Mouse (Mus musculus) stomach, postnatal 0 days (tissue): Measurements from ENCODE around the gene Pcp4l1. TPM values are rescaled to one million over a fixed set of nuclear protein-coding genes. Genes with fewer than 3 reads are reported as not detected.
"Not testable (repeated sequence)": the region's sequence is repeated elsewhere in the genome, so short reads cannot be mapped to it uniquely, and the experiment has no call there.

Experiments used
- ATAC-seq: fragments of 200-750 bp; cut with Nextera tagmentation; 2 replicates; pipeline ENCODE4 v1.8.0; 2017; ENCODE audit not compliant: low FRiP score, low TSS enrichment
- DNase-seq: peaks from one replicate; pipeline ENCODE4 v3.0.0-alpha.2; 2016; ENCODE audit warnings: low spot score
- H3K27ac ChIP-seq: fragments of 300-500 bp; sonication (generic); replicated peaks from 2 replicates; pipeline ENCODE4 v1.5.1; 2014; ENCODE audit warnings: mild to moderate bottlenecking, control low read depth
- H3K27me3 ChIP-seq: fragments of 300-500 bp; sonication (generic); 2 replicates; pipeline ENCODE4 v1.6.1; 2014; ENCODE audit warnings: low read length; ENCODE audit not compliant: control insufficient read depth, insufficient read depth
- H3K36me3 ChIP-seq: fragments of 300-500 bp; sonication (generic); 2 replicates; pipeline ENCODE4 v1.6.1; 2014; ENCODE audit warnings: low read length, mixed read lengths; ENCODE audit not compliant: control insufficient read depth, insufficient read depth
- H3K4me1 ChIP-seq: fragments of 300-500 bp; sonication (generic); replicated peaks from 2 replicates; pipeline ENCODE4 v1.6.1; 2014; ENCODE audit warnings: antibody characterized with exemption; ENCODE audit not compliant: control insufficient read depth, insufficient read depth
- H3K4me2 ChIP-seq: fragments of 300-500 bp; sonication (generic); replicated peaks from 2 replicates; pipeline ENCODE4 v1.6.1; 2014; ENCODE audit warnings: low read depth, mild to moderate bottlenecking, control low read depth, moderate library complexity
- H3K4me3 ChIP-seq: fragments of 300-500 bp; sonication (generic); 2 replicates; pipeline ENCODE4 v1.5.1; 2014; ENCODE audit warnings: low read depth, low read length, control low read depth
- H3K9ac ChIP-seq: fragments of 300-500 bp; sonication (generic); 2 replicates; pipeline ENCODE4 v1.6.1; 2014; ENCODE audit warnings: mild to moderate bottlenecking, low read length, control low read depth, mixed read lengths
- H3K9me3 ChIP-seq: fragments of 300-500 bp; sonication (generic); 2 replicates; pipeline ENCODE4 v1.6.1; 2016; ENCODE audit warnings: low read length; ENCODE audit not compliant: control insufficient read depth
- CTCF ChIP-seq: IDR thresholded peaks from 2 replicates; pipeline ENCODE4 v1.5.1; 2016; ENCODE audit warnings: antibody characterized with exemption, low read depth, mild to moderate bottlenecking, moderate library complexity
- EP300 ChIP-seq: optimal IDR thresholded peaks from 2 replicates; pipeline ENCODE3; 2016; ENCODE audit warnings: antibody characterized with exemption
- WGBS: fragments of 180-500 bp; shearing (Covaris S2); extraction: QIAGEN DNeasy Blood & Tissue Kit; methylation state at CpG from one replicate; pipeline ENCODE4 v1.1.7; 2014; 5-methylcytosine and 5-hydroxymethylcytosine counted together
- polyA plus RNA-seq: library from polyadenylated mRNA; unstranded; fragments of >200 nt; fragmentation: Nextera tagmentation; extraction: Ambion mirVana; gene quantifications from 2 replicates; pipeline ENCODE4 v1.2.1, GENCODE M21; 2015

Pcp4l1 gene
- polyA plus RNA-seq, 1 experiment from 2014 or later, result 42.2 TPM

DNA sequence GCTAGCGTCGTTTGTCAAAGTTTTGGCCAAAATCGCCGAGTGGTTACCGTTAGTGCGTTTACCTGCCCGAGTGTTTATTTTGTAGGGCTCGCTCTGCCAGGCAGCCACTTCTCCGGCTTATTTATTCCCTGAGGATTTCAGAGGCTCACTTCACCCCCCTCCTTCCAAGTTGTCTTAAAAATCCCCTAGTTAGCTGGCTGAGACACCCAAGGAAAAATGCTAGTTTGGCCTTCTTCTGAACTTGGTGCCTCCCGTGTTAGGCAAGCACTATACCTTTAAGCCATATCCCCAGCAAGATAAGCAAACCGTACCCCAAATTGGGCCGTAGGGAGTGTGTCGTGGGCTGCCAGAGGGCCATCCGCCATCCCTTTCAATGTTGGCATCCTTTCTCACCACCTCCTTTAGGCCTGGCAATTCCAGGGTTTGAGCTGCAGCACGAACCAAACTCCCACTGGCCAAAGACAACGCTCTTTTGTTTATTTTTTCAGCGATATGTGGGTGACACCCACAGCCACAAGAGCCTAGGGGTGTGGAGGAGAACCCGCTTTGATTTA is 45.2 kb downstream of the Pcp4l1 start:
- 3% methylated on average over 18 of the region's 18 CpGs for WGBS
- Histone ChIP-seq H3K9ac (peak overlapping the region; percentile 90), H3K9me3 (no peaks in the 10 kb centered on the region), H3K36me3 (no peaks in the 10 kb centered on the region), H3K27me3 (no peaks in the 10 kb centered on the region), H3K27ac (peak overlapping the region; percentile 74), H3K4me2 (peak overlapping the region; percentile 90), H3K4me1 (0 out of 2 replicates have a peak, but pooled peaks cover 2% of the 10 kb centered on the region), H3K4me3 (peak overlapping the region; percentile 88)
- TF ChIP-seq EP300 (no peak), CTCF (no peak)
- no peak for DNase-seq
- ATAC-seq, result 0 out of 2 replicates have a peak, but pooled peaks have one; percentile 27

DNA sequence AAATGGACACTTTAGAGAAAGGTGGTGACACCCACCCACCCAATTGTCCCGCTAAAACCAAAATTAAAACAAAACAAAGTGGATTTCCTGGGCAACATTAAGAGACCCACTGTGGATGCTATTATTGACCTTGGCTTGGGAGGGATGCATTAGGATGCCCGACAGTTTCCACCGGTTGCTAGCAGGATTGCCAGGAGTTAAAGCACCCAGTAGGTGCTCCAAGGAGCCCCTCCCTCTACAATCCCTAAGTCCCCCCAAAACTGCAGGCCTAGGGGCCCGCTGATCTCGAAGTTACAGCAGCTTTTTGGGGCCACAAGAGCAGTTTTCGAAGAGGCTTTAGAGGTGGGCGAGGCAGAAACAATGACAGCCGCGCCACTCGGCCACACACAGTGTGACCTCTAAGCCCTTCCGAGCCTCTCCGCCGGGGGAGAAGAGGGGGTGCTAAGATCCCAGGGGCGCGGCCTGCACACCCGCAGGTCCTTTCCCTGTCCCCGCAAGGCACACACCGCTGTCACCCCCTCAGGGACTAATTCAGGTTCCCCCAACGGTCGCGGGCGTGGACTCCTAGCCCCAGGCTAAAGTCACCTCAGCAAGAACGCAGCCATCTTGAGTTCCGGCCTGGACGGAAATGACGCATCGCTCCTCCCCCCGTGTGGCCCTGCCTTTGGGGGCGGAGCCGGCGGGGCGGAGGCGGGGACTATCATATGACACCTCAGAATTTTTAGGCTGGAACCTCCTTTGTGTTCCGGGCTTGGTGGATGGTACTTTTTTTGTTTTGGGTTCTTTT is 45.9 kb downstream of the Pcp4l1 start, which contains the start of the genes Sdhc and Mpz:
Gene Sdhc (minus strand): TSS at position 630 of the 787 bp plus-strand sequence.
Gene Mpz (plus strand): TSS at position 738 of the 787 bp plus-strand sequence.
- WGBS, result under 1% methylated on average over 34 of the region's 34 CpGs
- peak within 1 kb of the TSS; percentile 88 for H3K4me3 ChIP-seq
- peak within 1 kb of the TSS; percentile 90 for H3K27ac ChIP-seq
- peak; percentile 97 for ATAC-seq
- TF ChIP-seq EP300, result no peak
- TF ChIP-seq CTCF, result 0 out of 2 replicates have a peak, but pooled peaks have one; percentile 5
- H3K27me3 ChIP-seq, result no peaks in the 10 kb centered on the region
- H3K4me1 ChIP-seq, result 0 out of 2 replicates have a peak, but pooled peaks cover 2% of the 10 kb centered on the region
- peak within 1 kb of the TSS; percentile 90 for H3K9ac ChIP-seq
- H3K9me3 ChIP-seq, result no peaks in the 10 kb centered on the region
- H3K4me2 ChIP-seq, result peak within 1 kb of the TSS; percentile 90
- peak; percentile 96 for DNase-seq
- H3K36me3 ChIP-seq, result no peaks in the 10 kb centered on the region

DNA sequence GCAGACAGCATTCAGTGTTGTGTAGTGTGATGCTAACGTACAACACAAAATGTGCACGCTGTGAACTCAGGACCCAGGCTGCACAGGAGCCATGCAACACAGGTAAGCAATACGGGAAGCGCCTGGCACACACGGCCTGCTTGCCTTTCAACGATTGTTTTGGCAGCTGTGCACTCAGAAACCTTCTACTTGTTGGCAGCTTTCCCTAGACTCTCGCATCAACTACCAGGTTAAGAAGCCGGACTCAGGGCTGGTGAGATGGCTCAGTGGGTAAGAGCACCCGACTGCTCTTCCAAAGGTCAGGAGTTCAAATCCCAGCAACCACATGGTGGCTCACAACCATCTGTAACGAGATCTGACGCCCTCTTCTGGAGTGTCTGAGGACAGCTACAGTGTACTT is 53.1 kb downstream of the Pcp4l1 start:
- not testable (repeated sequence) for DNase-seq, ATAC-seq, H3K4me3 ChIP-seq, H3K4me2 ChIP-seq, H3K9me3 ChIP-seq, H3K9ac ChIP-seq, H3K36me3 ChIP-seq, H3K27ac ChIP-seq, H3K4me1 ChIP-seq, H3K27me3 ChIP-seq
- 82% methylated on average over 9 of the region's 11 CpGs for WGBS

DNA sequence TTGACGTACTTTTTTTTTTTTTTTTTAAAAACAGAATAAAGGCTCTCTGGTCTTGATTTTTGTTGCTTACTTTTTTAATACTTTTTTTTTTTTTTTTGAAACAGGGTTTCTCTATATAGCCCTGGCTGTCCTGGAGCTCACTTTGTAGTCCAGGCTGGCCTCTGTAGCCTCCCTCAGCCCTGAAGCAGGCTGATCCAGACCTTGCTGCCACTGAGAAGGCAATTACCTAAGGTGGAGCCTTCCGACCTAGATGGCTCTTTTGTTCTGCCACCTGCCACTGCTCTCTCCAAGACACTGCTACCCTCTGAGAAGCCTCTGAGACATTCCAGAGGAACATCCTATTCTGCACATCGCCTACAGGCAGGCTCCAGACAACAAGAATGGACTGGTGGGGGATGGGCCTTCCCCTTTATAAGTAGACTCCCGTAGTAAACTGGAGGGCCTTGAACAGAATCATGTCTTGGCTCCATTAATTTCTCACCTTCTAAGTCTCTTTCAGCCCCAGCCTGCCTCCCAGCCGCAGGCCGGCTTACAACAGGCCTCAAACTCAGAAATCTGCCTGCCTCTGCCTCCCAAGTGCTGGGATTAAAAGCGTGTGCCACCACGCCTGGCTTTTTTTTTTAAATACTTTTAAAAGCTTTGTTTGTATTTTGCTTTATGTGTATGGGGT is 58.4 kb downstream of the Pcp4l1 start:
- not testable (repeated sequence) for H3K27ac ChIP-seq, H3K4me3 ChIP-seq, H3K9ac ChIP-seq, DNase-seq, H3K4me2 ChIP-seq, H3K9me3 ChIP-seq, ATAC-seq, H3K4me1 ChIP-seq, H3K27me3 ChIP-seq
- 92% methylated on average over 8 of the region's 8 CpGs for WGBS
- peaks cover 24% of the 10 kb centered on the region for H3K36me3 ChIP-seq

DNA sequence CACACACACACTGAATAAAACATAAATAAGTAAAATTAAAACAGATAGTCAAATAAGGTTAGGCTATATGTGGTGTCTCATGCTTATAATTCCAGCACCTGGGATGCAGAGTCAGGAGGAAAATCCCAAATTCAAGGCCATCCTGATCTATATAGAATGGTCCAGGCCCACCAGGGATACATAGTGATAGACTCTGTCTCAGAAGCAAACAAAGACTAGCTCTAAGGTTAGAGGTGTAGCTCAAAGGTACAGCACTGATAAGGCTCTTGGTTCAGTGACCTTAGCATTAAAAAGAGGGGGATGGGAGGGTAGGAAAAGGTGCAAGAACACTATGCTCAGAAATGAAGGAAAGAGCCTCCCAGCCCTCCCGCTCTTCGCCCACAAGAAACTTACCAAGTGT is 60.5 kb downstream of the Pcp4l1 start:
- Histone ChIP-seq H3K4me2 (no peak overlapping the region), H3K9me3 (no peaks in the 10 kb centered on the region), H3K4me1 (no peaks in the 10 kb centered on the region), H3K36me3 (peaks cover 23% of the 10 kb centered on the region; the same call in 1 of the 2 replicates), H3K27ac (no peak overlapping the region), H3K9ac (no peak overlapping the region), H3K4me3 (no peak overlapping the region), H3K27me3 (no peaks in the 10 kb centered on the region)
- DNase-seq (no peak), ATAC-seq (no peak)
- 100% methylated on average over 2 of the region's 2 CpGs for WGBS
- TF ChIP-seq CTCF, result no peak
- no peak for TF ChIP-seq EP300
